Mouse (Mus musculus): ENCODE results near the gene Il31ra.
"Not testable (repeated sequence)": the region's sequence is repeated elsewhere in the genome, so short reads cannot be mapped to it uniquely, and the experiment has no call there.

Il31ra gene

DNA sequence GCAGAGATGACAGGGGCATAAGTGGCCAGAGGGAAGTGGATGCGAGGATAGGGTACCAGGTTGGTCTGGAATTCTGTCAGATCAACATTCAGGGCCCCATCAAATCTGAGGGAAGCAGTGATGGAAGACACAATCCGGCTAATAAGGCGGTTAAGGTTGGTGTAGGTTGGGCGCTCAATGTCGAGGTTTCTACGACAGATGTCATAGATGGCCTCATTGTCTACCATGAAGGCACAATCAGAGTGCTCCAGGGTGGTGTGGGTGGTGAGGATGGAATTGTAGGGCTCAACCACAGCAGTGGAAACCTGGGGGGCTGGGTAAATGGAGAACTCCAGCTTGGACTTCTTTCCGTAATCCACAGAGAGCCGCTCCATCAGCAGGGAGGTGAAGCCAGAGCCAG, at the start of gene Il31ra:
Gene Il31ra, minus strand, starts transcription at position 101 of the 400 bp plus-strand sequence.
- DNase-seq, result not testable (repeated sequence)

DNA sequence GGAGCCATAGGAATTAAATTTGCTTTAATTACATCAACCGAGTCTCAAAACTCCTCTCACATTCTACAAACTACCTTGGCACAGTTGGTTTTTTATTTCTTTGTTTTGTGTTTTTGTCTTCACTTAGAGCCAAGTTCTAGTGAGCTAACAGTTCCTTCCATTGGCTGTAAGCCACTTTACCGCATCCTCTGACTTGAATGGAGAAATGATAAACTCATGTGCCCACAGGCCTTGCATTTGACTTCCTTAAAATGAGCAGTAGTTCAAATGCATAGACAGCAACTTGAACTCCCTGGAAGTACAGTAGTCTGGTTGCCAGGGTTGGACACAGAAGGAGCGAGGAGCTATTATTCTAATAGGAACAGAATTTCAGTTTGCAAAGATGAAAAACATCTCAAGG, 48.7 kb upstream of the Il31ra start:
- DNase-seq, result no peak

- no peak for DNase-seq
These were observed 45.0 kb upstream of the Il31ra start for GRCm38 (mm10) chr13:112639111-112639510.

GRCm38 (mm10) chr13:112636498-112636897, 42.3 kb upstream of the Il31ra start:
- DNase-seq, result peak; percentile 29

- no peak for DNase-seq
These were observed 41.1 kb upstream of the Il31ra start for GRCm38 (mm10) chr13:112635174-112635837.

GRCm38 (mm10) chr13:112625566-112625965, 31.4 kb upstream of the Il31ra start:
- no peak for DNase-seq

DNA sequence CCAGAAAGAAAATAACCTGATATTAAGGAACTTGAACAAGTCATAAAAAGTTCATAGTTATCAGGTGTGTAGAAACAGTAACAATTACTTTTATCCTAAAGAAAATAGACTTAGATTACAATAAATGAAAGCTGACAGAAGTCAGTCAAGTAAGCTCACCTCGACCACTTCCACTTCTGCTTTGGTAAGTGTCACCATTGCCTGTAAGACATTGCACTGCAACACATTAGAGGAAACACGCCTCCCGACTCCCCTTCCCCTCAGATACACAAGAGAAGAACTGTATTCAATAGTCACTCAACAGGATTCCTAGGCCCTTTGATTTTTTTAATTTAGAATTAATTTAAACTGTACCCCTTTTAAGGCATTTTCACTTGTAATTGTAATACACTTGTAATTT, 30.5 kb upstream of the Il31ra start:
- no peak for DNase-seq

- DNase-seq, result no peak
These were observed 29.5 kb upstream of the Il31ra start for GRCm38 (mm10) chr13:112623656-112624055.

DNA sequence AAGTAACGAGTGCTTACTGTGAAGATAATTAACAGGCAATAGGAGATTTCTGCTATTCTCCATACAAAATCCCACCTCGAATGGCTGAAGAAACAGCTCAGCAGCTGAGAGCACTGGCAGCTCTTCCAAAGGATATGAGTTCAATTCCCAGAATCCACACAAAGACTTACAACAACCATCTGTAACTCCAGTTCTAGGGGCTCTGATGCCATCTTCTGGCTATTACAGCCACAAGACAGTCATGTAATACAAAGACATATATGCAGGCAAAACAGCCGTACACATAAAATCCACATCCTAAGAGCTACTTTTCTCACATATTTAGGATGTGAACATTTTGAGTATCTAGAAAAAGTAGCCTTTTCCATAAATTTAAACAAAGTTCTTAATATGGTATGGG, 27.4 kb upstream of the Il31ra start:
- no peak for DNase-seq

- DNase-seq, result no peak
These were observed 14.4 kb upstream of the Il31ra start for GRCm38 (mm10) chr13:112608606-112609005.

- no peak for DNase-seq
These were observed 10.3 kb upstream of the Il31ra start for GRCm38 (mm10) chr13:112604411-112604810.

DNA sequence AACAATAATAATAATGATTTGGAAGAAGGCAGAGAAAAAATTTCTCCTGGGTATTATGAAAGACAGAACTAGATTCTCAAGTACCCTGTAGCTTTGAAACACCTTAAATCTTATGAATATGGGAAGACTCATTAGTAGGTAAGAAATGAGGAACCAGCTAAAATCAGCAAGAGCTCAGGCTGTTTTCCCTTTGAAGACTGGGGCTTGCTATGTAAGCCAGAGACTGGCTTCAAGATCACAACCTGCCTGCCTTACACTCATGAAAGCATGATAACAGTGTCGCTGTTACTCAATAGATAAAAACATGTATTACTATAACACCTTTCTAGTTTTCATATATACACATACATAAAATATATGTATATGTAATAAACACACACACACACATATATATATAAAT, 9.7 kb upstream of the Il31ra start:
- DNase-seq, result no peak

- DNase-seq, result no peak
These were observed 8.4 kb upstream of the Il31ra start for GRCm38 (mm10) chr13:112602607-112603006.

GRCm38 (mm10) chr13:112590254-112590653, 3.9 kb downstream of the Il31ra start:
- no peak for DNase-seq

DNA sequence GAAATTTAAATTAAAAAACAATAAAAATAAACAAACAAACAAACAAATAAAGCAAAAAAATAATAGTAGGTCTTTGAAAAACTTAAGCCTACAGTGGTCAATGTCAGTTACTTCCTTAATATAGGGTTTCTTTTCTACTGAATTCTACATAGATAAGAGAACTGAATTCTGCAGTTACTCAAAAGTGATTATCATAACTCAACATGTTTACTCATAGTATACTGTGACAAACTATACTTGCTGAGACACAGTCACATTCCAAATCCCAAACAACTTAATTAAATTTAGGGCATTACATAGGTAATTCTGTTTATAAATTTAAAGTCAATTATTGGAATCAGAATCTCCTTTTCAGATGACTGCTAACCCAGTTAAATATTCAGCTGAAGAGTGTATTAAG, 4.5 kb downstream of the Il31ra start:
- DNase-seq, result no peak

GRCm38 (mm10) chr13:112584556-112585237, 9.5 kb downstream of the Il31ra start:
- DNase-seq, result no peak

DNA sequence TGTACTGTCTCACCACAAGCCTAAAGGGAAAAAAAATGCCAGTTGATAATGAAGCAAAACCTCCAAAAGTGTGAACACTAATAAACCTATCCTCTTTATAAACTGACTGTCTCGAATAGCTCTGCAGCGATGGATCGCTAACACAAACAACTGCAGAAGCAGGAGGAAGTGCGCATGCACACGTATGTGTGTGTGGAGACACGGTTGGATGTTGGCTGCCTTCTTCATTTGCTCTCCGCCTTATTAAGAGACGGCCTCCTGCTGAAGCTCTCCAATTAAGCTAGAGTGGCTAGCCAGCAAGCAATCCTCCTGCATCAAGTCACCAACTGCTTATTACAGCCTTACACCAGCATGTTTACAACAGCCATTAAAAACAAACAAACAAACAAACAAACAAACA, 11.9 kb downstream of the Il31ra start:
- DNase-seq, result no peak

DNA sequence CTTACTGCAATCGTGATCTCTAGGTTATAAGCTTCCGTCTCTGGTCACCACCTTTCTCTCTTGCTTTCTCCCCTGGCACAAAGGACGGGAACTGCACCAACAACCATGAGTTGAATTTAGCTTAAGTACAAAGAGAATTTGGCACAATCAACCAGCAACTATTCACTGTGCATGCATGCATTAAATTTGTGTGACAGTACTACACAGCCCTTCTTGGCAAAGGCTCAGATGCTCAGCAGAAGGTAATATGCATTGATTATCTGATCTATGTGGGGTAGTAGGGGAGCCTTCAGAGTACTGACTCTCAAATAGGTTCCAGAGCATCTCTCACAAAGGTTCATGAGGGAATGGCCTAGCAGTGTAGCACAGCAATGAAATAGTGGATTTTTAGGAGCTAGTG, 12.4 kb downstream of the Il31ra start:
- no peak for DNase-seq

DNA sequence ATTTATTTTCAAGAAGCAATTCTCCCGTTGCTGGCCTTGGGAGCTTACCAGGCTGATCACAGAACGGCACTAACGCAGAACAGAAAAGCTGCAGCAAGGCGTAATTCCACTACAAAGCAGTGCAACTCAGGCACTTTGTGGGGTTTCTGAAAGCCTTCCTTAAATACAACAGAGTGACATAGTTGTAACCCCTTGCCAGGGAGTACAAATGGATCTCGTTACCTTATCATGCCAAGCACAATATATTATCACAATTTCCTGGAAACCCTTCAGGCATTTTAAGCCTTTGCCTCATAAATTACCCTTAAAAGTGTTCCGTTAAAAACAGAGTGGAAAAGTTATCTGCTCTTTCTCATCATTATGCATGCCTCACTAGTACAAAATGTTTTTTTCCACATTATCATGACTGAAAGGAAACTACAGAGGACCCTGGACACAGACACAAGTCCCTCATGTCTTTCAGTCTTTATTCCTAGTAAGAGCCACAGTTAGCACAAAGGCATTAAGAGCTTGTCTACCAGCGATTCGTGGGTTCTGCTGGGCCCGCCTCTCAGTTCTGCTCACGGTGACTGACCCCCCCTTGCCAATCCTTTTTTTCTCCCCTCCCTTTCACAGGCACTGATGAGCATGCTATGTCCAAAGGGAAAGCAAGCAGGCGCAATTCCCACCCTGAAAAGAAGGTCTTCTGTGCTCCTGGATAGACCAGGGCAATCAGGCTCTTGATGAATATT, 13.4 kb downstream of the Il31ra start:
- no peak for DNase-seq

- DNase-seq, result not testable (repeated sequence)
These were observed 16.1 kb downstream of the Il31ra start for GRCm38 (mm10) chr13:112578041-112578440.

GRCm38 (mm10) chr13:112573800-112574199, 20.4 kb downstream of the Il31ra start:
- DNase-seq, result no peak

- DNase-seq, result no peak
These were observed 23.4 kb downstream of the Il31ra start for GRCm38 (mm10) chr13:112570768-112571167.

DNA sequence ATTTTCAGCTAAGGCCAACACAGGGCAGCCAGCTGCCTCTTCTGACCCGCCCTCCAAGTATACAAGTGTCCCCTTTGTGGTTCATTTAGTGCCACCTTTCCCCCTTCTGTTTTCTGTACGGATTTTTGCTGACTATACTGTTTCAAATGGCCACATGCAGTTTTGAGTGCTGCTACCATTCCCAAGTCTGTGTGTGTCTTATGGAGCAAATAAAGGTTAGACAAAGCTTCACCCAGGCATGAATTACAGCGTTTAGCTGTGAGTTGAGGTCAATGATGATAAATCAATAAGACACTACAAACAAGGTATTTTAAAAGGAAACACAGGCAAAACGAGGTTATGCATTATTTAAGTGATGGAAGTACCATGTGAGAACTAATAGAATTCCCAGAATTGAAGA, 24.6 kb downstream of the Il31ra start:
- no peak for DNase-seq

GRCm38 (mm10) chr13:112560554-112561138, 33.5 kb downstream of the Il31ra start:
- no peak for DNase-seq

Measured in liver (tissue).